Mouse (Mus musculus): ENCODE results near the gene Pmp22.

Pmp22 gene

DNA sequence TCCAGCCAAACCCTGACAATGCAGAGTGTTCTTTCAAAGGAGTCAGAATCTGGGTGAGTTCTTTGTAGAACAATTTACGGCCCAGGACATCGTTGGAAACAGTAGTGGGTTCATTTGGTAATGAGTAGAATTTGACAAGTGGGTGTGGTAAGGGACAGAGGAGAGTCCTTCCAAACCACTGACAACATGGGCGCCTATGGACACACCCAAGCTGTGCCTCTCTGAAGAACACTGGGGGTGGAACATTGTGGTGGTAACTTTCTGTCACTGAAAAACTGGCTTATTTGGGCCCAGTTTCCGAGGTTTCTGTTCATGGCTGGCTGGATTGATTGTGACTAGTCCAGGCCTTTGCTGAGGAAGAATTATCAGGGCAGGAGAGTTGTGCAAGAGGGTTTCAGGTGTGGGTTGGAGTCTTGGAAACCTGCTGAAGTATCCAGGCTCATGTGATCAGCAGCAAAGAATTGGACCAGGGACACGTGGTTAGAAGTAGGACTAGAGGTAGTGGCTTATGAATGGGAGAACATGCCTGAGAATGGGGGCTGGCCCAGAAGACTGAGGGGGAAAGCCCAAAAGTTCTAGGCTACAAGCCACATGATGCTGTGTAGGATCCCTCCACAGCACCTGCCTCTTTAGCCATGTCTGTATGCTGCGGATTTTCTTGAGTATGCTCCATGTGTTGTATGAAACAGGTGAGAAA is 35.4 kb downstream of the Pmp22 start:
- no peak for DNase-seq

DNA sequence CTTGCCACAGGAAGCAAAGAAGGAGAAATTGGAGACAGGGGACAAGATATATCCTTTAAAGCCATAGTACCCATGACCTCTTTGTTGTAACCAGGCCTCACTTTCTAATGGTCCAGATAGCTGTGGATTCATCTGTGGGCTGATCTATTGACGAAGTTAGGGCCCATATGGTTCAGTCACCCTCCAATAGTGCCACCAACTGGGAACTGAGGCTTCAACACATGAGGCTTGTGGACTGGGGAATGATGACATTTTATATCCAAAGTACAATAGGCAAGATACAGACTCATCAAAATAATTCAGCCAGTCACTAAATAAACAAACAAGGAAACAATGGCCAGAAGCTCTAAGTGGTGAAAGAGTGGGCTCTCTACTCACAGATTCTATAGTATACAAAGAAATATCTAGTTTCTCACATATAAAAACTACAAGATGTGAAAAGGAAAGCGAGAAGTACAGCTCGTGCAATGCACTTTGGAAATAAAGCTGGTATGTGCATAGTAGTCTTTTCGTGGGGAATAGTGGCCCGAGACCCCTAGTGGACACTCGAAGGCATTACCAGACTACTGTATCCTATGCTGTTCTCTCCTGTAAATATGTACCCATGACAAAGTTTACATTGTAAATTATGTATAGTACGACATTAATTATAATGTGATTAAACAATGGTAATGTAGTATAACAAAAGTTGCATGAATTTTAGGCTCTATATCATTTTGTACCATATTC is 36.1 kb downstream of the Pmp22 start:
- DNase-seq: no peak

DNA sequence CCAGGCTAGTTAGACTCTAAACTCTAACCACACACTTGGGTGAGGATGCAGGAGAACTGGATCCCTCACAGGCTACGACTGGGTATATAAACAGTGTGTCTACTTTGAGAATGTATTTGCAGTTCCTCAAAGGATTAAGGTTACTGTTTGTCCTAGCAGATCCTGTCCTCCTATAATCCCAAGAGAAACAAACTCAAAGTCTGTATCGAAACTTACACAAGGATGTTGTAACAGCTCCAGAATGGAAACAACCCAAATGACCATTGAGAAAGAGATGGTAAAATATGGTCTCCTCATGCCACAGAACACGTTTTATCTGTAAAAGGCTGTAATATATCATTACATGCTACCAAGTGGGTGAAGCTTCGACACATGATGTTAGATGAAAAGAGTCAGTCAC is 39.0 kb downstream of the Pmp22 start:
- DNase-seq: no peak

DNA sequence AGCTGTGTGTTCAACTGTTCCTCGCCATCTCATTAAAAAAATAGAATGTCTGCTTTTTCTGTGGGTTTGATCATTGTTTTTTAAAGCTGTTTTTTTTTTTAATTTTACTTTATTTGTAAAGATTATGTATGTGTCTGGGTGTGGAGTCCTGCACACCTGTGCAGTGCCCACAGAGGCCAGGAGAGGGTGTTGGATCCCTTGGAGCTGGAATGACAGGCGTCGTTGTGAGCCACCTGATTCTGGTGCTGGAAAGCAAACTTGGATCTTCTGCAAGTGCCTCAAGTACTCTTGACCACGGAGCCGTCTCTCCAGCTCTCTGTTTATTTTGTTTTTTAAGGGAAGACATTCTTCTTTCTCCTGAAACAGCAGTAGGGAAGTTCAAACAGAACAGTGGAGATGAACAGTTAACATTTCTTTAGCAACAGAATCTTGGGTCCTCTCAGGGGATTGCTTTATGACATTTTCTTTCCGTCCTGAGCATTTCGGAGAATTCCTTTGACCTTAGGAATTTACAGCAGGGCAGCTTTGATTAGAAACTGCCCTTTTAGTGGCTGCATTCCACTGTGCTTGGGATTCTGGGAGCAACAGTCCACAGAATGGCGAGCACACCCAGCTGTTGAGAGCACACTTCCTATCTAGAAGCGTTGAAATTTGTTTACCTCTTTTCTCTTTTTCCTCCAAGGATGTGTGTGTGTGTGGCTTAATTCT is 39.9 kb downstream of the Pmp22 start:
- DNase-seq: no peak

DNA sequence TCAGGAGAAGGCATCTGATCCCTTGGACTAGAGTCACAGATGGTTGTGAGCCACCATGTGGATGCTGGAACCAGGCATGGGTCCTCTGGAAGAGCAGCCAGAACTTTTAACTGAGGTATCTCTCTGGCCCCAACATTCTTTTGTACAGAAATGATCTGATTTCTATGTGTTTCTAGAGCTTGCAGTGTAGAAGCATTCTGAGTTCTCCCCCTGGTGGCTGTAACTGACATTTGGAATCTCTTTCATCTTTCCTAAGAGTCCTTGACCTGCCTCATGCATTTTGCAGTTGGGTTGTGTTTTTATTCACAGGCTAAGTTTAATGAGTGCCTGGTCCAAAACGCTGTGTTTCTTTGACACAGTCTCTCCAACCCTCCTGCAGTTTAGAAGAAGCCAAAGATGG is 43.2 kb downstream of the Pmp22 start:
- DNase-seq: no peak

DNA sequence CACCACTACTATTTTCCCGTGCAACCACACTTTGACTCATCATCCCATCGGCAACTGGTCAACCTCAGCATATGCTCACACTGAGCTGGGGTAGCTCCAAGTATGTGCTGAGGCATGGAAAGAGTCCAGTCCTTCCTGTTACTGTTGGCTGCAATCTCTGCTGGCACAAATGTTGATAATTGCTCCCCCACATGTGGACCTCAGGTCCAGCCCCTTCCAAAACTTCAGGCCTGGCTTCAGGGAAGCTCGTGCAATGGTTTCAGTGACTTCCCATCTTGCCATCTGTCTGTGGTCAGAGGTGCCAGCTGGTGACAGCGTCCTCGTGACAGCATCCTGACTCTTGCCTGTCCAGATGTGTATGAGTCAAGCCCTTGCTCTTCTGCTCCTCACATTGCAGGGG is 44.8 kb downstream of the Pmp22 start:
- peak; percentile 29 for DNase-seq

DNA sequence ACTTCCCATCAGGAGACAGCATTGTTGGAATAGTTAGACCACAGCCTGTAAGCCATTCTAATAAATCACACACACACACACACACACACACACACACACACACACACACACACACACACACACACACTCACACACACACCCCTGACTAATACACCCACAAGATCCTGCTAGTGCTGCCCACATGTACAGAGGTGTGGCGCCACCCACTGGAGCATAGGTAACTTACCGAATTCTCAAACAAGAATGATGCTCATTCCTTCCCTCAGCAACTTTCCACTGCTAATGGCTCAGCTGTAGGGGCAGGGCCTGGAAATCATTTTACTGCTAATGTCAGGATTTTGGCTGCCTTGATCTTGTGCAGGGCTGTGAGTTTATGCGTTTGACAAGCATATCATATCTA is 46.5 kb downstream of the Pmp22 start:
- DNase-seq: no peak

DNA sequence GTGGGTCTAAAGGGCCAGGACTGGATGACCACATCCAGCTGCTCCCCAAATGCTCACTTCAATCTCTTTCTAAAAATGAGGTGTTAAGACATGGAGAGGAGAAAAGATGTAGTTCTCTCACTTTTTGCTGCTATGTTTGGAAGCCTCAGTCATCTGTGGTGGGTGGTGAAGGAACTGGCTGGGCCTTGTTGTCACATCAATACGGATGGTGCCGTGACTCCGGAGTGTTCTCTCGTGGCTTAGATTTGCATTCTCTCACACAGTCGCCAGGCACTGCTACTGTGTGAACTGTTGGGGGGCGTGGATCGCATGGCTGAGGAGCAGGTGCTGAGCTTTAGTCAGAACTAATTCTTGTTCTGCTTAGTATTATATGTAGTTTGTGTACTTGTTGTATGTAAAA is 47.6 kb downstream of the Pmp22 start:
- no peak for DNase-seq

DNA sequence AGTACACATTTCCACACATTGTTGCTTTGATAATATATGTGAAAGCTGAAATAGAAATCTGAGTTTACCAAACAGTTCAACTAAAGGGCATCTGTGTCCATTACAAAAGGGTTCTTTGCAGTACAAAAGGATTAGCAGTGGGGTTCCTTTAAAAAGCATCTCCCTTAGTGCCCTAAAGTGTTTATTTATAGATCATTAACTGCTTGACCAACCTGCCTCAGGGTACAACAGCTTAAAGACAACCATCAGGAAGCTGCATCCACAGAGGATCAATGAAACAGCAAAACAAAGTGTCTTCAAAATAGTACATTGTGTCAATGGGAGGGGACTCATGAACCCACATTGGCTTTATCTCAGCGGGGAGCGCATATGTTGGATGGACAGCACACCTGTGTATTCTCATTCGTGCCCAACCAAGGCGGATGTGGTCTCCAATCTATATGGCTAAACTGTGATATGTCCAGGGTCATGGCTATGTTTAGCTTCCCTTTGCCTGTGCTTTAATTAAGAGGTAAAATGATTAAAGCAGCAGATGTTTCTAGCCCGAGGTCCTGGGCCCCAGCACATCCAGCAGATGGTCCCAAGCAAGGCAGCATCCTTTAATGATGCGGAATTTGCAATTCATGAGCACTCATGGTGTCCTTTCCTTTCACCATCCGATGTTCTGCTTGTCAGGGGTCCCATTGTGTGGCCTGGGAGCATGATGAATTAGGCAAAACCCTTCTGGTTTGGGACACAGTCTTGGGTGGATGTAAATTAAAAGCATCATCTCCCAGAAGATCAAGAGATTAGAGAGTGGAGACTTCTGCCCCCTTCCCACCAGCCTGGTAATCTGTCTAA is 51.7 kb downstream of the Pmp22 start:
- no peak for DNase-seq

DNA sequence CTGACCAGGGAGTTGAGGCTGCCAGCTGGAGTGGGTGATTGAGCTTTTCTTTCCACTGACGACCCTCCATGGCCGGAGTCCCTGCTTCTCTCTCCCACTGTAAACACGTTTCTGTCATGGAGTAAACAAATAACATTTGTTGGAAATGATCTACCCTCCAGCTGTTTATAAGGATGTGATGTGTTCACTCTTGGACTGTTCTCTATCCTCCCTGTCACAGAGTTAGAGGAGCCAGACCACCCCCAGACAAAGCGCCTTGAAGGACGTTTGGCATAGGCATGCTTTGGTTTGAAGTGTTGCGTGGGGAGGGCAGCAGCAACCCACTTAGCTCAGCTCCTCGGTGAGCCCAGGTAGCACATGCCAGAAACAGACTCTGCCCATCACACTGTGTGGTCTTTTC is 60.0 kb downstream of the Pmp22 start:
- no peak for DNase-seq

DNA sequence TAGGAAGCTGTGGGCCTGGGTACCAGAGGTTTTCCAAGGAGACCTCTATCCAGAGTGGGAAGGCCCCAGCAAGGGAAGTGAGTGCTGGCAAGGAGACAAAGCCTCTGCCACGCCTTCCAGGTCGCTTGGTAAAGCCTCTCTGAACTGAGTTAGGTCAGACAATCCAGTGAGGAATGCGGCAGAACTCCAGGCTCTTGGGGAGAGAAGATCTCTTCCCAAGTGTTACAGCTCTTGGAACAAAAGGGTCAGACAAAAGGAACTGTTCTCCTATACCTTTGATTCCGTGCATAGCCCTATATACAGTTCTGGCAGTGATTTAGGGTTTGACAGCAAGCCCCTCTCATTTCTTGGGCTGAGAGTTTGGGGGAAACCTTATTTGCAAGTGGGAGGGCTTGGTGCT is 69.3 kb downstream of the Pmp22 start:
- no peak for DNase-seq

DNA sequence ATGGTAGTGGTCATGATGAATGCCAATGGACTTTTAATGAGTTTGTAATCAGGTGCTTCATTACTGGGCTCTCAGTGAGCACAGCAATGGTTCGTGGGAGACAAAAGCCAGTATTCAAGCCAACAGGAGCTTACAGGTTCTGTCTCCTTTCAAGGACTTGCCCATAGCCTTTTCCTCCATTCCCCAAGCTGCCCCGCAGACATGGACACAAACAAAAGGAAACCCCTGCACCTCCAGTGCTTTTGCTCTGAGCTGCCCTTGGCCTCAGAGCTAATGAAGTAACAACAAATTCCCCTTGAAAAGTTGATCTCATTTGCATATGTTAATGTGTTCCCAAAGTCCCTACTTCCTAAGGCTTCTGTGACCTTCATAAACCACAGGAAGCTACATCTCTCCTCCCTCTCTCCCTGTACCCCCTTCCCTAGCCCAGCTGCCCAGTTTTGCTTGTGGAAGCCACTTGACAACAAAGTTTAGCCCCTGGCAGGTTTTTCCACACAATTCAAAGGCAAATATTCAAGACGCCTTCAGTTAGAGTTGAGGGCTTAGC is 73.3 kb downstream of the Pmp22 start:
- no peak for DNase-seq
